Mouse (Mus musculus) thymus, adult 2 months (tissue): ENCODE measurements at regions not wholly inside any gene's neighbourhood (a gene's known extent, or its start where the extent isn't known, plus 50 kb on each side); places are given as distances from the start of the nearest gene placed in this dataset.

Experiments
- CTCF ChIP-seq: fragments of 200-500 bp; IDR thresholded peaks from 2 replicates; pipeline ENCODE4 v1.5.1; 2012; ENCODE audit warnings: mild to moderate bottlenecking, control low read depth, low read length, moderate library complexity, borderline replicate concordance; ENCODE audit not compliant: control insufficient read depth, poor library complexity, insufficient read depth; ENCODE audit errors: extremely low read depth
- POLR2A ChIP-seq: fragments of 200-500 bp; IDR thresholded peaks from 2 replicates; pipeline ENCODE4 v1.6.1; 2012; ENCODE audit warnings: mild to moderate bottlenecking, low read length, control low read depth, moderate library complexity; ENCODE audit not compliant: control insufficient read depth, poor library complexity, insufficient read depth; ENCODE audit errors: extremely low read depth

DNA sequence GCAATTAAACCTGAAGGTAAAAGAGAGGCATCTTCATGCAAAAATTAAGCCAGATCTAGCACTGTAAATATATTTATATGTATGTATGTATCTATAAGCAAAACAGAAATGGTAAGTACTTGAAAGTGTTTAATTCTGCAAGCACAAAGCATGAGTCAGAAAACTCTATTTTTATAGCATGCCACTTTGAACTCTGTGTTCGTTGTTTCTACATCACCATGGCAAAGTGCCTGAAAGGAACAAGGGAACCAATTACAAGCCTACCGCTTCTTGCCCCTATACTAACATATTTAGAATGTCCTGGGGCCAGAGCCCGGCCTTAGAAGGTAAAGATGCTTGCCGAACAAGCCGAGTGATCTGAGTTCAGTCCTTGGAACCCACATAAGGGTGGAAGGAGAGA, 91.9 kb downstream of the Spry2 start:
- TF ChIP-seq POLR2A = no peak
- TF ChIP-seq CTCF = no peak
